Mouse (Mus musculus): ENCODE results near the gene Map3k15.

GRCm38 (mm10) chrX:159969025-159969424 lies 19.2 kb upstream of the Map3k15 start:
- TF ChIP-seq CTCF (IDR thresholded peaks at IDR 0.05; ENCODE audit: control insufficient read depth, insufficient read depth, insufficient replicate concordance, low read depth, low read length) (no peak), POLR2A (IDR thresholded peaks at IDR 0.05; ENCODE audit: control insufficient read depth, low read depth, low read length) (no peak)
